Mouse (Mus musculus): Measurements from ENCODE around the gene Agbl3.

The Agbl3 gene

GRCm38 (mm10) chr6:34906661-34907060, 126.4 kb downstream of the Agbl3 start:
- DNase-seq (ENCODE audit: low read depth, low spot score) = no peak

- peak; percentile 69 for DNase-seq (ENCODE audit: low read depth, low spot score)
These were observed 126.9 kb downstream of the Agbl3 start for GRCm38 (mm10) chr6:34907121-34907614.

GRCm38 (mm10) chr6:34907696-34908260, 127.5 kb downstream of the Agbl3 start:
- DNase-seq (ENCODE audit: low read depth, low spot score) = no peak

Measured in c-Kit-negative CD71-positive TER-119-positive erythroid progenitor cells, embryonic 14.5 days (primary cell).